Mouse (Mus musculus) induced T-regulatory cell, adult 2 months (primary cell): ENCODE results near the gene Slc24a3.

Experiments used
- DNase-seq: peaks from one replicate; pipeline ENCODE4 v3.0.0-alpha.2; 2012; ENCODE audit warnings: low read depth

Slc24a3 gene

DNA sequence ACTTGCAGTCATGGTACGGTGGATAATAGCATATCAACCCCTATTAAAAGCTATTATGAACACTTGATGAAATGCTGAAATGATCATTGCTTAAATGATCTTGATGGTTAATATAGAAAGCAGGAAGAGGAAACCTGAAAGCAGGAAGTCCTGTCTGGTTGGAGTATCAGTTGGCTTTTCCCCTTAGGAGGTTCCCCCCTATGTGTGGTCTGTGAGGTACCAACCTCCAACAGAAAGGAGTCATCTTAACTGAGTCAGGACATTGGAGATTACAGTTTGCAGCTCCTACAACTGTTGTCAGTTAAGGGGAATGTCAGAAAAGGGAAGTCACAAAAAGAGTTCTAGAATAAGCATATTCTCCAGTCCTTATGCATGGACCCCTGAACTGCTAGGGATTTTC, 266.5 kb downstream of the Slc24a3 start:
- DNase-seq, result no peak

DNA sequence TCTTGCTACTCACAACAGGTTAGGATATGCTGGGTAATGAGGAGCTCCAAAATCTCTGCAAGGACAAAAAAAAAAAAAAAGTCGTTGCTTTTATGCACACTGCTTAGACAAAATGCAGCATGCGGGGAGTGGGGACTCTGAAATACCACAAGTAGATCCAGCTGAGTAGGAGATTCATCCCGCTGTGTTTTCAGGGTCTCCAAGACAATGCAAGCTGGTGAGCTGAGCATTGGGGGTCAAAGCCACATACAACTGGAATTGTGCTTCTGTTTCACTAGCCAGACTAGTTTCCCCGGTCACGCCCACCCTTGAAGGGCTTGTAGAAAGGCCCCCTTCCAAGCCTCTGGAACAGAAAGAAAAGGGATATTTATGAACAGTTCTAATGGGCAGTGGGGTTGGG, 270.8 kb downstream of the Slc24a3 start:
- DNase-seq, result no peak

DNA sequence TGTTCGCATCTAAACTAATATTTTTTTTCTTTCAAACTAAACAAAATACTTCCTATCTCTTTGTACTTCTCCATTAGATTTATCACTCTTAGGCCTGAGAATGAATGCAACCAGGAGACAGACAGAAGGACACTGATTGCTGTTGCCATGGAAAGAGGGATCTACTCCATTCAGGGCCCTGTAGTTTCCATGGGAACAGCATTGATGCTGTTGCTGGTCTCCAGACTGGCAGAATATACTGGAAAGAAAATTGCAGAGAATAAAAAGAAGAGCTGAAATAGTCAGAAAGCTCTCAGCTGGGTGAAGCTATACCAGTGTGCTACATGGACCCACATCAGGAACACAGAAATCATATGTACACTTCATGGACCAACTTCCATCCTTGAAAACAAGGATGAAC, 272.2 kb downstream of the Slc24a3 start:
- no peak for DNase-seq

DNA sequence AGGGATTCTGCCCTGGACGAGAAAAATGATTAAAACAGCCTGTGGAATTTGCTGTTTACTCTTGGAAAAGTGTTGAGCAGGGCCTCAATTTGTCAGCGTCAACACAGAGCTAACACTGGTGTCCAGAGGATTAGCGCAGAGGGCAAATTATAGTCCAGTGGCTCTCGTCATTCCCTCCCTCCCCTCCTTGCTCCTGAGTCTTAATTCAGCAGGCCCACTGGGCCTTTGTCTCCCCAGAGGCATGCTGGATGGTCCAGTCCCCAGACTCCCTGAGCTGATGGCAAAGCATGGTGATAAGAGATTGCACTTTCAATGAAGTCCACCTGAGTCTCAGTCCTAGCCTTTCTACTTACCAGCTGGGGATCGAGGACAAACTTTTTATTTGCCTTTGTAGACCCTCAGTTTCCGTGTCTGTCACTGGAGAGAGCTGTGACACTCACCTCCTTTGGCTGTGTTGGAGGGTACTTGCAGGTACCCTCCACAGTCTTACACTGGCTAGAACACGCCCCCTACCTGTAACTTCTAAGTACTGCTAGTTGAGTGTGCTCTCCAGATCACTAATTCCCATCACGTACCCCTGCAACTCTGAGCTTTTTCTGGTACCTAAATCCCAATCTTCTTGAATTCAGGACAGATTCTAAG, 289.7 kb downstream of the Slc24a3 start:
- no peak for DNase-seq

DNA sequence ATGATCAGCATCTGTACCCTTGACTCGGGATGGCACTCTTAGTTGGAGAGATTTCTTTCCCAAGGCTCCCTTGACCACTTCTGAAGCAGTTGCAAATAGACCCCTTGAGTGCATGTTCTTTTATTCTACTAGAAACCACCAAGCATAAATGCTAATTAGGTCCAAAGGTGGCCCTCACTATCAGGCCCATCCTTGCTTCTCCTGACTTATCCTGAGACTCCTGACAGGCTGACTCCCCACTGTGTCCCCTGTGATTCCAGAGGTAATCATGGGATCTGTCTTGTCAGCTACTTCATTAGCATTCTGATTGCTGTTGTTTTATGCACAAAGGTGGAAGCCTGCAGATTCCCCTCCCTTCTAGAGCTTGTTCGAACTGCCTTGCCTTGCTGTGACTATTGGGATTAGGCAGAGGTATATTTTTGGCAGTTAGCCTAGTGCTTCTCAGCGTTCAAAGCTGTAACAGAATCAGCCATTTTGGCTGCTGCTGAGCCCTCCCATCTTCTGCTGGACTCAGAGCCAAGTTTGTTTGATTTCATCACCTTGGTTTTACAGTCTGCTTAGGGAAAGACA, 293.4 kb downstream of the Slc24a3 start:
- no peak for DNase-seq

DNA sequence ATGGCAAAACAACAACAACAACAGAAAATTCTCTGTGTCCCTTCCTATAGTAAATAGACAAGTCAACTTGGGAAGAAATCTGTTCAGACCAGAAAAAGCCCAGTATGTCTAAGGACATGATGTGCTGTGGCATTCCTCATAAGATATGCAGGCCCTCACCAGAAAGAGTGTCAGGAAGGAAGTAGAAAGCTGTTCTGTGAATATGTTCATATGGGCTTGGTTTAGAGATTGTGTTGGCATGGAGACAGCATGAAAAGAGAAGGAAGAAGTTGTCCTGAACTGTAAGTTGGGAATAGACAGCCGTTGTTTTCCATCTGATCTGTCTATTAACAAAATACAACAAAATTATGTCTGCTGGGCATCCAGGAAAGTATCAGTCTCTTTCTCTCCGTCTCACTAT, 294.7 kb downstream of the Slc24a3 start:
- DNase-seq, result no peak

DNA sequence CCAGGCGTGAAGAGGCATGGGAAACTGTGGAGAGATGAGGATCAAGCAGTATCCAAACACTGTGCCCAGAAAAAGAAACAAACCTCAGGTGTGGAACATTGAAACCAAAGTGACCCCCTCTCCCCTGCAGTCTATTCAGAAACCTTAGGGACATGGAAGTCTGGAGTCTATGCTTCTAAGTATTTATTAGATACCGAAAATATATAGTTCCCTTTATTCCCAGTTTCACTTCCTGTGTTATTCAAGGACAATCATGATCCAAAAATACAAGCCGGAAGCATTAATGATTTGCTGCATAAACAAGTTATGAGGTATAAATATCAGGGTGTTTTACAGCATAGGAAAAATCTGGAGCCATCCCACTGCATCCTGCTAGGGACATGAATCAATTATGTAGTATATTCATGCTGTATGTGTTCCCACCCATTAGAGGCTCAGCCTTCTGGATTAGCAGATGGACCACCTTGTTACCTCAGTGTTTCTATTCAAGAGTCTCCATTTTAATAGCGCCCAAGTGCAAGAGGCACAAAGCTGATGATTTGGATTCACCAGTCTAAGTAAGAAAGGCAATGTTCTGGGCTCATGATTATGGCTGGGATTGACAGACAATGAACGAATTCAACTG, 301.3 kb downstream of the Slc24a3 start:
- no peak for DNase-seq

DNA sequence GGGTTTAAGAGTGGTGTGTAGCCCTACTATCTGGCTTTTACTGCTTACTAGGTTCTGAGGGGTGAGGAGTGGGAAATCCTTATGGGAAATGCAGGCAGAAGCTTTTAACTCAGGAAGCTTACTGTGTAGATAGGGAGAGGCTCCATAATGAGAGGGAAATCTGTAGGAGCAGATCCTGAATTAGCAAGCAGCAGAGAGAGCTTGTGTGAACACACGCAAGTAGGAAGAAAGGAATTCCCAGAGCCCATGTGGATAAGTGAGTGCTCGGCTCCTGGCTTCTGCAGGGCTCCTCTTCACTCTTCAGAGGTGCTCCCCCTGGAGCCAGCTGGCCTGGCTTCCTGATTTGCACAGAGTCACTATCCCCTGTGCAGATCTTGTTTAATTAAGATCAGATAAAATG, 309.9 kb downstream of the Slc24a3 start:
- no peak for DNase-seq

DNA sequence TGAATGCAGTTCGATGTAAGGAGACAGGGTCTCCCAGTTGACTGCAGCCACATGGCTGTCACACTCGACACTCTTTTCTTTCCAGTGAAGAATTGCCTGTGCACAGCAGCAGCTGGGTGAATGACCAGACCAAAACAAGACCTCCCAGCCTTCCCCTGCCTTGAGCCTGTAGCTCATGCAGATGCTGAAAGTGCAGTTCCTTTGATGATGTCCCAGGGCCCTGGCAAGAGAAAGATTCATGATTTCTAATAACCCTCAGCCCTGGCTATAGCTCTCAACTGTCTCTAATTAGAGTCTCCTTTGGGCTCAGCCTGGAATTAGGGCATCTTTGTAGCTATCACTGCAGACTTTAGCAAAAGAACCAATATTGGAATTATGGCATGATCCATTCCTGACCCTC, 312.1 kb downstream of the Slc24a3 start:
- no peak for DNase-seq

DNA sequence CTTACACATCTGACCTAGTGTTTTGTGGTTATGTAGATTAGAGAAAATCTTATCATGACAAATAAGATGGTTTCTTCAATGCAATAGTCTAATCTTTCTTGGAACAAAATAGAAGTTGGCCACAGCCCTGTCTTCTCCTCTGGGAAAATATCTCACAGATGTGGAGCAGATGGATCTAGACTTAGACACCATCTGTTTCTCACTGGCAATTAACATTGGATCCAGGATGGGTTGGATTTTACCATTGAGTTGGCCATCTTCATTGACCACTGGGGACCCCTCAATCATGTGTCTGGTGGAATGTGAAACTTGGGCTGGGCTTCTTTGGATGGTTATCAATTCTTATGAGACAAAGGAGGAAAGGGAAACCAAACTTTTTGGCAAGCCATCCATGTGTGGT, 332.7 kb downstream of the Slc24a3 start:
- DNase-seq, result no peak

DNA sequence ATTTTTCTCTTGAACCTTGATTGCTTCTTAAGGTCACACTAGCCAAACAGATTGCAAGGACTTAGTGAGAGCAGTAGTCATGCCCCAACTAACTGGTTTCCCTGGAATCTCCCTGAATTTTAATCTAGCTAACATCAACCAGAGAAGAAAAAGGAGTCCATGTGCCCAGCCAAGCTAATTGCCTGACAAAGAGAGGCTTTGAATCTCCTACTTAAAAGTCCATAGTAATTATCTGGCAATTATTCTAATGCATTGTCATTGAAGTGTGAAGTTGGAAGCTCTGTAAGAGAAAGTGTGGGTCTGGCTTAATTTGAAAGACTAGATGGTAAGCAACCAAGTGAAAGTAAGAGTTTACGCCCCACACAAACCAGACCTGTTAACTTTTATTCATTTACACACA, 333.9 kb downstream of the Slc24a3 start:
- no peak for DNase-seq

DNA sequence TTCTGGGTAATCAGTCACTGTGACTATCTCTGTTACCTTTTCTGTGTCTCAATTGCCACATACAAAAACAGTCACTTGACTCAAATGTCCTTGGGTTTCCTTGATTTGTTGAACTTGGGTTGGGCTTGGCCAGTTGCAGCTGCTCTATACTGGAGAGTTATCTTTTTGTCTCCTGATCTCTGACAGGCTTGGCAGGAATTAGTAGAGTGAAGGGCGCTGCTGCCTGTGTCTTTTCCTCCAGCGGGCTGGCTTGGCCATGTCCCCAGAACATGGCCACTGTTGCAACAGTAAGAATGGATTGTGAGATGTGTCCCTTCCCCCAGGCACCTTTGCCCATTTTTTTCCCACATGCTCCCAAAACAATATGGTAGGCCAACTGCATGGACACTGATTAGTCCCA, 340.1 kb downstream of the Slc24a3 start:
- no peak for DNase-seq

DNA sequence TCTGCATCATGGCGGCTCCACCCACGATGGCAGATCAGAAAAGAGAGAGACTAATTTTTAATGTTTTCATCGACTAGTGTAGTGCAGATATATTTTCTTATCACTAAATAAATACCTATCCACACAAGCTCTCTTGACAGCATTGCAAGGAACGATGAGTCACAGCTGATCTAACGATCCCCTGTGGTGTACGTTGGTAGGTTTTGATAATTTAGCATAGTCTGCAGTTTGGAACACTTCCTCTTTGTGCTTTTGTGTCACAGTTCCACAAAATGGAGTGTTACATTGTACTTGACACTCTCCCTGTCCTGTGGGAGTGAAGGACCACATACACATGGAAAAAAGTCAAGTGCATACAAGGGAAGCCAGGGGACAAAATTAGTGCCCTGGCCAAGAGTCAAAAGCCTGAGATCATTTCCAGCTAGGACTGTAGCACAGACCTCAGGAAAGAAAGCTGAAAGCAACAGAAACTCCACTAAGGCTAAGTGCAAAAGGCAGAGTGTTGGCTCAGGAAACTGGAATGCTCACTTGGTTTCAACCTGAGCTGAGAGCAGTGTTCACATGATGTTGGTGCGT, 343.2 kb downstream of the Slc24a3 start:
- no peak for DNase-seq

DNA sequence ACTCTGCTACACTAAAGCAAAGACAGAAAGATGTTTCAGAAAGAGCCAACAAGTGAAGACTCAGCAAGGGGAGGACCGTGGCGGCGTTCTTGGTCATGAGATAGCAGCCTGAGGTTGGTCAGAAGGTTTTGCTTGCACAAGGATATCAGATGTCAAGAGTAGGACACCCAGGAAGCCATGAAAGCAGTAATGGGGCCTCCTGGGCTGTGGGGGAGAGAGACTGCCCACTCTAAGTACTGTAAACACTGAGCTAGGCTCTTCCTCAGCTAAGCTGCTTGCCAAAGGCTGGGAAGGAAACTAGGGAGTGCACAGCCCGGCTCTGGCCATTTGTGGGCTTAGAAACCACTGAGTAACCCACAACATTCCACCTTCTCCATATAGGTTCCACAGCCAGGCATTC, 348.4 kb downstream of the Slc24a3 start:
- DNase-seq, result no peak

DNA sequence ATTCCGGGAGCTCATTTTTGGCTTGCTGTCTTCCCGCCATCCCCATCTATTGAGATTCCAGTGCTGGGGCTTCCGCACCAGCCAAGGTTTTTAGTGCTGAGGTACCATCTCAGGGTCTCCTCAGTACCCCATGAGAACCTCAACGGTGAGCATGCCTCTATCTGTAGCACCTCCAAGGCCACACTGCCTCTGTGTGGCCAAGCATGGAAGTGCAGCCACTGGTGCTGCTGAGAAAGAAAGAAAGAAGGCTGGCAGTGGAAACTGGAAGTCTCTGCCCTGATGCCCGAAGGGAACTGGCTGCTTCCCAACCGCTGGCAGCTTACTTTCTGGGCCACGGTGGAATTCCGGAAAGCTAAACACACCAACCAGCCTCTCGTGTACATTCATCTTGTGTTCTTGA, 349.8 kb downstream of the Slc24a3 start:
- DNase-seq, result peak; percentile 45

DNA sequence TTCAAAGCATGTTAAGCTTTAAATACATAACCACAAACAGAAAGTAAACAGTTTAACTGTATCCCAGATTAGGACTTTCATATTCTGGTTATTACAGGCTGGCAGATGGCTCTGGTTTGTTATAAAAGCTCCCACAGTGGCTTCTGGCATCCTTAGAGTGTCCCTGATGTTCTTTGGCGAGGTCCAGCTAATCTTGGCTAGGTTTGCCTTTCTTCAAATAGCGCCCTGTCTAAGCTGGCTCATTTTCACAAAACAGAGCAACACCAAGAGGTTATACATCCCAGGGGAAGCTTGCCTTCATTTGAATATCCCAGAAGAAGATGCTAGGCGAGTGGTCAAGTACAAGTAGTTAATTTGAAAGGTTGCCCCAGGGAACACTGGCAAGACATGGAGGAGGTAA, 354.5 kb downstream of the Slc24a3 start:
- no peak for DNase-seq

DNA sequence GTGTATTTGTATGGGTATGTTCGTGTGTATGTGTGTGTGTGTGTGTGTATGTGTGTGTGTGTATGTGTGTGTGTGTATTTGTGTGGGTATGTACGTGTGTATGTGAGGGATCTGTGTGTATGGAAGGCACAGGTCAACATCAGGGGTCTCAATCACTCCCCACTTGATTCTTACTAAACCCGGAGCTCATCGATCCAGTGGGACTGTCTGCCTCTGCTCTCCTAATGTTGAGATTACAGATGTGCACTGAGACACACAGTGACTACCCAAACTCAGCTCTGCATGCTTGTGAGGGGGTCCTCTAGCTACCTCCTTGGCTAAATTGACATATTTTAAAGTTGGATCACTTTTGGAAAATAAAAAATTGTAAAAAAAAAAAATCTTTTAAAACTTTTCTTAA, 355.8 kb downstream of the Slc24a3 start:
- no peak for DNase-seq

DNA sequence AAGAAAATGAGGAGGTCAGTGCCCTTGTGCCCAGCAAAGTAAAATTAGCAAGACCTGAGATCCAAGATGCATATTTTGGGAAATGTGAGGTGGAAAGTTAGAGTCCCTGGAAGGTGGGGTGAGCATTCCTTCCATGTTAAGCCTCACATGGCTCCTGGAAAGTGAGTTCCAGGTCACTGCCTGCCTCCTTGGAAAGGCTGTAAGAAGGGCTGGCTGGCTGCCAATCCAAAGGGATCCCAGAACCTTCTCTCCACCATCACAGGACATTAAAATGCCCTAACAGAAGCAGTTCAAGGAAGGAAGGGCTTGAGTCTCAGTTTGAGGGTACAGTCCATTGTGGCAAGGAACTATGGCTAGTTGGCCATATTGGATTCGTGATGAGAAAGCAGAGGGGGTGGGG, 359.6 kb downstream of the Slc24a3 start:
- no peak for DNase-seq

DNA sequence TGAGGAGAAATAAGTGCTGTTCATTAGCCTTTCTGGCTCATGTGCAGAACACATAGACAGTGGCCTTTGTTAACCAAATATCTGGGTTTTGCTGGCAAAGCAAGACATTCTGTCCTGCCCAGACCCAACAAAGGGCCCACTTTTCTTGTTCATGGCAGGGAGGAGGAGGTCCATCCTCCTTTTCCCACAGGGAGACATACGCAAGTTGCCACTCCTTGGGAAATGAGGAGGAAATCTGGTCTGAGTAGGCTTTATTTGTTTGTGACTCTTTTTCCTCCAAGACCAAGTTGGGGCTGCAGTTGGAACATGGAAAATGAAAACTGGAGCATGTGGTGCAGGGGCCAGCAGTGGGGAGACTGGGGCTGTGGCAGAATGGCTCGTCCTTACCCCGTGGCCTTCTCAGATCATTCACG, 363.4 kb downstream of the Slc24a3 start:
- DNase-seq, result no peak

DNA sequence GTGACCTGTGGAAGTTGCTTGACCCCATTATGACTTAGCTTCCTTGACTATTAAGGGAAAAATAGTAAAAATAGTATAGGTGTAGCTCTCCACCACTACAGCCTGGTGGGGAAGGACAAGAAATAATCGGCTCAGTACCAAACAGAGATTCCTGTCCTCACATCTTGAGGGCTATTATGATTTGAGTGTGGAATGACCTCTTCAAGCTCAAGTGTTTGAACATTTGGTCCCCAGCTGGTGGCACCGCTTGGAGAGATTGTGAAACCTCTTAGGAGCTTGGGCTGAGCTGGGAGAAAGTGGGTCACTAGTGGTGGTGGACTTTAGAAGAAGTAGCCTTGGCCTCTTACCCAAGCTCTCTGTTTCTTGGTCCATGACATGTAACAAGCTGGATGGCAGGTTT, 365.5 kb downstream of the Slc24a3 start:
- DNase-seq, result no peak

DNA sequence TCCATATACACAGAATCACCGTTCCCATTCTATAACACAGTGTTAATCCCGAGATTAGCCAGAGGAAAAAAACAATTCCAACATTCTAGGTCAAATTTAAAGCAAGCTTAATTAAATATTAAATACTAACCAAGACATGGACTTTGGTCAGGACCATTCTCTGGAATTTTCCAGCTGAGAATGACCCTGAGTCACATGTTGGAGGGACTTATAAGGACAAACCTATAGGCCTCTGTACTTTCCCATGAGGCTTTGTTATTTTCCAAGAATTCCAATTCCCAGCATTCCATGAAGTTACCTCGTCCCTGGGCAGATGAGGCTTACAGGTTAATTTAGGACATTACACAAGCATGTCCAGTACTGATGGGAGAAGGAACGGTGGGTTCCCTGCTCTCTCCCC, 367.8 kb downstream of the Slc24a3 start:
- no peak for DNase-seq

DNA sequence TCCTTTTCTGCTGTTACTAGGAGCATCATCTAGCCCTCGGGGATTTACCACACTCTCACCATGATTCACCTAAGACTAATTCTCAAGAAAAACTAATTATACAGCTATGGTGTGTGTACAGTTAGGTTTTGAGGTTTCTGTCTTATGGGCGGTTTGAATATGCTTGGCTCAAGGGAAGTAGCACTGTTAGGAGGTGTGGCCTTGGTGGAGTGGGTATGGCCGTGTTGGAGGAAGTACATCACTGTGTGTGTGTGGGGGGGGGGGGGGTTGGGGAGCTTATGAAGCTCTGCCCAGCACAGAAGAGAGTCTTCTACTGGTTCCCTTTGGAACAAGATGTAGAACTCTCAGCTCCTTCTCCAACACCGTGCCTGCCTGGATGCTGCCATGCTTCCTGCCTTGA, 368.2 kb downstream of the Slc24a3 start:
- no peak for DNase-seq

DNA sequence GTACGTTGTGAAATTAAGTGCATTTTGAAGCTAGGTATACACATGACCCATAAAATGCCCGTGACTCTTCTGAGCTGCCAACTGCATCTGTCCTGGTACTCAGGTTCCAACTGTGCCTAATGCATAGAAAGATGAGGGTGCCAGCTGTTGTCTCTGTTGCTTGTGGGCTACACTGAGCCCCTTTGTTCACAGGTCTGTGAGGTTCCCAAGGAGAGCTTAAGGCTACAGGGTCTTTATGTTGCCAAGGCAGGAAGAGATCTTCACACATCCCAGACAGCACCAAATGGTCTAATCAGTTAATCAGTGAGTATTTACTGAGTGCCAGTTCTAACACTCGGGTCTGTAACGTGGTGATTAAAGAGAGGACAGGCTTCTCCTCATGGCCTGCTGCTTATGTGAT, 369.4 kb downstream of the Slc24a3 start:
- DNase-seq, result no peak

DNA sequence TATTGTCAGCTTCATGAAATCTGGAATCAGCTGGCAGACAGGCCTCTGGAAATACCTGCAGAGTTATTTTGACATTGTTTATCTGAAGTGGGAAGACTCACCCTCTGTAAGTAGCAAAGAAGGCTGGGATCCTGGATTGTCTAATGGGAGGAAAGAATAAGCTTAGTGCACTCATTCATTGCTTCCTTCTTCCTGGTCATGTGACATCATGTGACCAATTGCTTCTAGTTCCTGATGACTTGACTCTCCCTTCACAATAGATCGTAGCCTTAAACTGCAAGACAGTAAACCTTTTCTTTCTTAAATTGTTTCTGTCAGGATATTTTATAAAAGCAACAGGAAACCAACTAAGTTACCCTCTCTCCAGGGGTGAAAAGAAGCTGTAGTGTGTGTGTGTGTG, 374.1 kb downstream of the Slc24a3 start:
- no peak for DNase-seq
